8 mouse cellular contexts compared by ENCODE assay signal in genomic region chr9:56507682-56508061, GRCm38 (mm10).
DNase-seq lines count a peak whose midpoint lies in the region; ATAC-seq lines count a peak whose summit lies in the region.

No protein-coding gene starts in this region.

- H3K27me3 ChIP-seq in hindbrain, embryonic 11.5 days (ENCODE audit: control insufficient read depth, insufficient read depth, low read length): no peaks in the 10 kb centered on the region

- WGBS in hindbrain, embryonic 11.5 days: 59% methylated on average over 4 of the region's 4 CpGs

- DNase-seq in CD4-positive, CD25-positive, alpha-beta regulatory T cell, adult 2 months (ENCODE audit: low read depth, low spot score): peak; percentile 15
- peak; percentile 19 for DNase-seq in CD4-positive helper T cell, adult 2 months (ENCODE audit: low read depth, low spot score)
- DNase-seq in hindbrain, embryonic 11.5 days (ENCODE audit: low spot score): no peak
- DNase-seq in lung, postnatal 10 days: peak; percentile 42
- no peak for DNase-seq in frontal cortex, postnatal 14 days (ENCODE audit: low spot score in 2 of 2)
- DNase-seq in gastrocnemius, postnatal 10 days: no peak
- DNase-seq in kidney, postnatal 14 days: no peak

- ATAC-seq in CD4-positive, CD25-positive, alpha-beta regulatory T cell, adult 4 months: no peak
- ATAC-seq in hindbrain, embryonic 11.5 days (ENCODE audit: low FRiP score): no peak

- H3K4me1 ChIP-seq in hindbrain, embryonic 11.5 days (replicated peaks; ENCODE audit: control insufficient read depth, insufficient read depth, low read length): peaks cover 4% of the 10 kb centered on the region; the same call in 1 of the 2 replicates

- peak overlapping the region; percentile 80 for H3K4me2 ChIP-seq in hindbrain, embryonic 11.5 days (replicated peaks; ENCODE audit: low read depth, low read length)

- no peak overlapping the region for H3K27ac ChIP-seq in hindbrain, embryonic 11.5 days (ENCODE audit: low read depth, low read length)

- H3K4me3 ChIP-seq in hindbrain, embryonic 11.5 days (ENCODE audit: low read depth, low read length): no peak overlapping the region

- no peaks in the 10 kb centered on the region for H3K9me3 ChIP-seq in hindbrain, embryonic 11.5 days (ENCODE audit: control insufficient read depth, low read length)

- H3K36me3 ChIP-seq in hindbrain, embryonic 11.5 days (ENCODE audit: control insufficient read depth, insufficient read depth, low read length): no peaks in the 10 kb centered on the region

- H3K9ac ChIP-seq in hindbrain, embryonic 11.5 days (ENCODE audit: low read depth, low read length): peak overlapping the region; percentile 75; the same call in 1 of the 2 replicates

Comparison
In these comparisons a context has a peak if more than half of its experiments do, and no peak if none do; other contexts are left out.
1. DNase-seq: peak in CD4-positive, CD25-positive, alpha-beta regulatory T cell, adult 2 months (single experiment), CD4-positive helper T cell, adult 2 months (single experiment) and lung, postnatal 10 days (single experiment); none in hindbrain, embryonic 11.5 days (single experiment), frontal cortex, postnatal 14 days (0 of 2), gastrocnemius, postnatal 10 days (single experiment) and kidney, postnatal 14 days (single experiment).